Mouse (Mus musculus) forebrain, embryonic 16.5 days (tissue): ENCODE measurements around the gene Mbd4. TPM values are rescaled to one million over a fixed set of nuclear protein-coding genes. Genes with fewer than 3 reads are reported as not detected.
A peak's percentile ranks its signal among the peaks of the same experiment; 100 is the strongest.

Experiments
- ATAC-seq: fragments of 200-750 bp; cut with Nextera tagmentation; 2 replicates; pipeline ENCODE4 v1.8.0; 2017; ENCODE audit warnings: mild to moderate bottlenecking, moderate library complexity
- H3K27ac ChIP-seq: fragments of 300-500 bp; sonication (generic); 2 replicates; pipeline ENCODE4 v1.5.1; 2014; ENCODE audit warnings: low read length, control low read depth
- H3K27me3 ChIP-seq: fragments of 300-500 bp; sonication (generic); replicated peaks from 2 replicates; pipeline ENCODE4 v1.6.1; 2014; ENCODE audit warnings: low read length; ENCODE audit not compliant: control insufficient read depth, insufficient read depth
- H3K36me3 ChIP-seq: fragments of 300-500 bp; sonication (generic); 2 replicates; pipeline ENCODE4 v1.6.1; 2014; ENCODE audit not compliant: control insufficient read depth, insufficient read depth
- H3K4me1 ChIP-seq: fragments of 300-500 bp; sonication (generic); replicated peaks from 2 replicates; pipeline ENCODE4 v1.6.1; 2014; ENCODE audit warnings: low read length; ENCODE audit not compliant: control insufficient read depth, insufficient read depth
- H3K4me2 ChIP-seq: fragments of 300-500 bp; sonication (generic); 2 replicates; pipeline ENCODE4 v1.6.1; 2014; ENCODE audit warnings: mild to moderate bottlenecking, low read length, control low read depth
- H3K4me3 ChIP-seq: fragments of 300-500 bp; sonication (generic); replicated peaks from 2 replicates; pipeline ENCODE4 v1.5.1; 2014; ENCODE audit warnings: mild to moderate bottlenecking, low read length, control low read depth
- H3K9ac ChIP-seq: fragments of 300-500 bp; sonication (generic); replicated peaks from 2 replicates; pipeline ENCODE4 v1.6.1; 2014; ENCODE audit warnings: low read depth, low read length, control low read depth
- H3K9me3 ChIP-seq: fragments of 300-500 bp; sonication (generic); 2 replicates; pipeline ENCODE4 v1.6.1; 2016; ENCODE audit warnings: low read length; ENCODE audit not compliant: control insufficient read depth
- WGBS: fragments of 180-500 bp; shearing (Covaris S2); extraction: QIAGEN DNeasy Blood & Tissue Kit; methylation state at CpG from one replicate; pipeline ENCODE4 v1.1.7; 2014; 5-methylcytosine and 5-hydroxymethylcytosine counted together
- polyA plus RNA-seq: library from polyadenylated mRNA; unstranded; fragments of >200 nt; fragmentation: Nextera tagmentation; extraction: Ambion mirVana; gene quantifications from 2 replicates; pipeline ENCODE4 v1.2.1, GENCODE M21; 2015

Mbd4 gene
- 14.4 and 16.9 TPM in 2 replicates for polyA plus RNA-seq

GRCm38 (mm10) chr6:115853091-115853813 is at the start of gene Mbd4, which contains the start of gene Ift122:
Gene Mbd4, minus strand, starts transcription at chr6:115853371.
Gene Ift122, plus strand, starts transcription at chr6:115853470.
- H3K9me3 ChIP-seq = no peaks in the 10 kb centered on the region
- peak within 1 kb of the TSS; percentile 72 for H3K4me2 ChIP-seq
- H3K36me3 ChIP-seq = no peaks in the 10 kb centered on the region
- under 1% methylated on average over 50 of the region's 51 CpGs for WGBS
- H3K4me3 ChIP-seq = peak within 1 kb of the TSS; percentile 63
- H3K27me3 ChIP-seq = no peaks in the 10 kb centered on the region
- peaks cover 19% of the 10 kb centered on the region for H3K4me1 ChIP-seq
- ATAC-seq = peak; percentile 99
- peak within 1 kb of the TSS; percentile 84 for H3K27ac ChIP-seq
- H3K9ac ChIP-seq = peak within 1 kb of the TSS; percentile 56

- no peak overlapping the region for H3K4me3 ChIP-seq
- WGBS = 67% methylated on average over 3 of the region's 3 CpGs
- peaks cover 2% of the 10 kb centered on the region; the same call in 1 of the 2 replicates for H3K4me1 ChIP-seq
- no peak overlapping the region for H3K27ac ChIP-seq
- ATAC-seq = no peak
- H3K4me2 ChIP-seq = no peak overlapping the region
- H3K36me3 ChIP-seq = no peaks in the 10 kb centered on the region; the same call in 1 of the 2 replicates
- no peaks in the 10 kb centered on the region for H3K27me3 ChIP-seq
- no peak overlapping the region for H3K9ac ChIP-seq
- no peaks in the 10 kb centered on the region for H3K9me3 ChIP-seq
These were observed 49.4 kb upstream of the Mbd4 start for GRCm38 (mm10) chr6:115902545-115902944.

GRCm38 (mm10) chr6:115901489-115901931 is 48.3 kb upstream of the Mbd4 start:
- 76% methylated on average over 8 of the region's 8 CpGs for WGBS
- Histone ChIP-seq H3K4me1 (peaks cover 2% of the 10 kb centered on the region; the same call in 1 of the 2 replicates), H3K36me3 (no peaks in the 10 kb centered on the region), H3K9ac (no peak overlapping the region), H3K4me3 (no peak overlapping the region), H3K27me3 (no peaks in the 10 kb centered on the region), H3K9me3 (no peaks in the 10 kb centered on the region), H3K27ac (no peak overlapping the region), H3K4me2 (no peak overlapping the region)
- ATAC-seq = no peak; the same call in 1 of the 2 replicates

GRCm38 (mm10) chr6:115901062-115901461 is 47.9 kb upstream of the Mbd4 start:
- no peak overlapping the region for H3K9ac ChIP-seq
- peak; percentile 88 for ATAC-seq
- peaks cover 2% of the 10 kb centered on the region; the same call in 1 of the 2 replicates for H3K4me1 ChIP-seq
- H3K36me3 ChIP-seq = no peaks in the 10 kb centered on the region
- H3K4me2 ChIP-seq = no peak overlapping the region
- no peak overlapping the region for H3K4me3 ChIP-seq
- H3K9me3 ChIP-seq = no peaks in the 10 kb centered on the region
- 19% methylated on average over 3 of the region's 3 CpGs for WGBS
- no peaks in the 10 kb centered on the region for H3K27me3 ChIP-seq
- H3K27ac ChIP-seq = no peak overlapping the region

GRCm38 (mm10) chr6:115897926-115898520 is 44.9 kb upstream of the Mbd4 start:
- WGBS = 80% methylated on average over 7 of the region's 7 CpGs
- H3K9me3 ChIP-seq = no peaks in the 10 kb centered on the region
- H3K4me2 ChIP-seq = no peak overlapping the region
- H3K4me1 ChIP-seq = peaks cover 2% of the 10 kb centered on the region; the same call in 1 of the 2 replicates
- H3K4me3 ChIP-seq = no peak overlapping the region
- ATAC-seq = no peak
- no peak overlapping the region for H3K9ac ChIP-seq
- H3K27me3 ChIP-seq = no peaks in the 10 kb centered on the region
- no peak overlapping the region for H3K27ac ChIP-seq
- H3K36me3 ChIP-seq = no peaks in the 10 kb centered on the region

- Histone ChIP-seq H3K4me1 (peaks cover 6% of the 10 kb centered on the region), H3K36me3 (no peaks in the 10 kb centered on the region), H3K27me3 (no peaks in the 10 kb centered on the region), H3K9ac (no peak overlapping the region), H3K27ac (no peak overlapping the region), H3K9me3 (no peaks in the 10 kb centered on the region), H3K4me2 (no peak overlapping the region), H3K4me3 (no peak overlapping the region)
- 80% methylated on average over 4 of the region's 4 CpGs for WGBS
- no peak for ATAC-seq
These were observed 43.9 kb upstream of the Mbd4 start for GRCm38 (mm10) chr6:115897117-115897516.

- no peak overlapping the region for H3K4me3 ChIP-seq
- no peaks in the 10 kb centered on the region for H3K9me3 ChIP-seq
- H3K27ac ChIP-seq = no peak overlapping the region
- no peaks in the 10 kb centered on the region for H3K36me3 ChIP-seq
- no peak overlapping the region for H3K9ac ChIP-seq
- no peaks in the 10 kb centered on the region for H3K27me3 ChIP-seq
- peaks cover 12% of the 10 kb centered on the region for H3K4me1 ChIP-seq
- no peak overlapping the region for H3K4me2 ChIP-seq
- 34% methylated on average over 1 of the region's 1 CpGs for WGBS
- ATAC-seq = no peak
These were observed 43.2 kb upstream of the Mbd4 start for GRCm38 (mm10) chr6:115896346-115896745.

GRCm38 (mm10) chr6:115892363-115892762 is 39.2 kb upstream of the Mbd4 start:
- no peak overlapping the region for H3K9ac ChIP-seq
- peaks cover 22% of the 10 kb centered on the region for H3K4me1 ChIP-seq
- 22% methylated on average over 3 of the region's 3 CpGs for WGBS
- no peaks in the 10 kb centered on the region for H3K27me3 ChIP-seq
- H3K36me3 ChIP-seq = 0 out of 2 replicates have a peak, but pooled peaks cover 2% of the 10 kb centered on the region
- ATAC-seq = no peak
- no peaks in the 10 kb centered on the region for H3K9me3 ChIP-seq
- no peak overlapping the region for H3K4me3 ChIP-seq
- no peak overlapping the region for H3K4me2 ChIP-seq
- H3K27ac ChIP-seq = peak overlapping the region; percentile 84

GRCm38 (mm10) chr6:115891497-115892061 is 38.4 kb upstream of the Mbd4 start:
- no peaks in the 10 kb centered on the region for H3K9me3 ChIP-seq
- peak overlapping the region; percentile 84 for H3K27ac ChIP-seq
- H3K4me2 ChIP-seq = peak overlapping the region; percentile 18
- WGBS = 7% methylated on average over 8 of the region's 8 CpGs
- peak; percentile 78 for ATAC-seq
- no peak overlapping the region for H3K4me3 ChIP-seq
- 0 out of 2 replicates have a peak, but pooled peaks cover 2% of the 10 kb centered on the region for H3K36me3 ChIP-seq
- H3K4me1 ChIP-seq = peaks cover 22% of the 10 kb centered on the region
- H3K9ac ChIP-seq = no peak overlapping the region
- H3K27me3 ChIP-seq = no peaks in the 10 kb centered on the region
